Mouse (Mus musculus): ENCODE results near the gene Tspan11. TPM values are rescaled to one million over a fixed set of nuclear protein-coding genes. Genes with fewer than 3 reads are reported as not detected.

The Tspan11 gene
- total and polyA plus RNA-seq, 3 experiments: not detected

GRCm38 (mm10) chr6:127988944-127989494, 101.6 kb downstream of the Tspan11 start:
- Histone ChIP-seq H3K4me1 (ENCODE audit: control insufficient read depth in 1 of 2, insufficient read depth in 2 of 2) (no peaks in the 10 kb centered on the region), H3K9me3 (replicated peaks; ENCODE audit: low read length) (no peaks in the 10 kb centered on the region), H3K27me3 (replicated peaks) (peaks cover 98% of the 10 kb centered on the region), H3K4me3 (replicated peaks in 1 of 3; ENCODE audit: low read depth in 2 of 3, low read length in 2 of 3, poor library complexity in 1 of 3) (no peak overlapping the region), H3K79me2 (replicated peaks; ENCODE audit: control insufficient read depth, extremely low read depth, insufficient read depth, poor library complexity, severe bottlenecking) (no peaks in the 10 kb centered on the region), H3K4me2 (ENCODE audit: insufficient read depth, low read depth, poor library complexity, severe bottlenecking) (no peak overlapping the region), H3K27ac (ENCODE audit: insufficient read depth, low read depth) (no peak overlapping the region), H3K36me3 (replicated peaks in 1 of 2; ENCODE audit: control insufficient read depth in 1 of 2, insufficient read depth in 1 of 2, low read length in 1 of 2) (no peaks in the 10 kb centered on the region), H3K9ac (ENCODE audit: insufficient read depth, low read depth) (no peak overlapping the region)
- in situ Hi-C loops (cut with MboI; ENCODE audit: low pct_ligation_motif_present, low pct_unique_long_range_greater_than_20kb, low sequenced_read_pairs) (no loop called here), dilution Hi-C loops (cut with MboI; ENCODE audit: extremely low pct_ligation_motif_present, extremely low pct_unique_long_range_greater_than_20kb, low sequenced_read_pairs) (no loop called here)
- TF ChIP-seq EP300 (IDR thresholded peaks at IDR 0.05; ENCODE audit: low read length) (no peak), RCOR1 (conservative IDR thresholded peaks at IDR 0.05; ENCODE audit: low read depth, low read length) (no peak), JUN (IDR thresholded peaks at IDR 0.05; ENCODE audit: insufficient read depth, low read depth, low read length) (no peak), RAD21 (IDR thresholded peaks at IDR 0.05; ENCODE audit: low read depth, low read length) (no peak), NELFE (IDR thresholded peaks at IDR 0.05; ENCODE audit: low read depth, low read length) (no peak), CHD2 (IDR thresholded peaks at IDR 0.05; ENCODE audit: low read length) (no peak), E2F4 (IDR thresholded peaks at IDR 0.05; ENCODE audit: insufficient replicate concordance, low read depth, low read length) (no peak)
- DNase-seq (ENCODE audit: extremely low read depth): no peak

GRCm38 (mm10) chr6:127989624-127990212, 102.3 kb downstream of the Tspan11 start:
- H3K79me2 ChIP-seq (replicated peaks; ENCODE audit: control insufficient read depth, extremely low read depth, insufficient read depth, poor library complexity, severe bottlenecking): no peaks in the 10 kb centered on the region
- H3K4me2 ChIP-seq (ENCODE audit: insufficient read depth, low read depth, poor library complexity, severe bottlenecking): no peak overlapping the region
- no peaks in the 10 kb centered on the region for H3K4me1 ChIP-seq (ENCODE audit: control insufficient read depth in 1 of 2, insufficient read depth in 2 of 2)
- dilution Hi-C loops (cut with MboI; ENCODE audit: extremely low pct_ligation_motif_present, extremely low pct_unique_long_range_greater_than_20kb, low sequenced_read_pairs) (no loop called here), in situ Hi-C loops (cut with MboI; ENCODE audit: low pct_ligation_motif_present, low pct_unique_long_range_greater_than_20kb, low sequenced_read_pairs) (no loop called here)
- peaks cover 98% of the 10 kb centered on the region for H3K27me3 ChIP-seq (replicated peaks)
- no peak overlapping the region for H3K4me3 ChIP-seq (replicated peaks in 1 of 3; ENCODE audit: low read depth in 2 of 3, low read length in 2 of 3, poor library complexity in 1 of 3)
- TF ChIP-seq MAZ (IDR thresholded peaks at IDR 0.05; ENCODE audit: low read depth, low read length): no peak
- TF ChIP-seq ZC3H11A (IDR thresholded peaks at IDR 0.05; ENCODE audit: low read depth, low read length): no peak
- no peak for TF ChIP-seq USF1 (IDR thresholded peaks at IDR 0.05; ENCODE audit: low read depth, low read length)
- no peak for TF ChIP-seq CTCF (conservative IDR thresholded peaks at IDR 0.05 in 1 of 2, IDR thresholded peaks at IDR 0.05 in 1 of 2; ENCODE audit: low read depth in 2 of 2, low read length in 2 of 2)
- TF ChIP-seq MAX (IDR thresholded peaks at IDR 0.05; ENCODE audit: low read length): no peak
- TF ChIP-seq E2F4 (IDR thresholded peaks at IDR 0.05; ENCODE audit: insufficient replicate concordance, low read depth, low read length): no peak
- TF ChIP-seq UBTF (IDR thresholded peaks at IDR 0.05; ENCODE audit: low read depth, low read length): no peak
- TF ChIP-seq CHD2 (IDR thresholded peaks at IDR 0.05; ENCODE audit: low read length): no peak
- TF ChIP-seq ZMIZ1 (IDR thresholded peaks at IDR 0.05; ENCODE audit: low read depth, low read length): no peak
- TF ChIP-seq RAD21 (IDR thresholded peaks at IDR 0.05; ENCODE audit: low read depth, low read length): no peak
- no peak for TF ChIP-seq NELFE (IDR thresholded peaks at IDR 0.05; ENCODE audit: low read depth, low read length)
- H3K27ac ChIP-seq (ENCODE audit: insufficient read depth, low read depth): no peak overlapping the region
- no peaks in the 10 kb centered on the region for H3K36me3 ChIP-seq (replicated peaks in 1 of 2; ENCODE audit: control insufficient read depth in 1 of 2, insufficient read depth in 1 of 2, low read length in 1 of 2)
- no peak overlapping the region for H3K9ac ChIP-seq (ENCODE audit: insufficient read depth, low read depth)
- no peak for DNase-seq (ENCODE audit: extremely low read depth)
- no peaks in the 10 kb centered on the region for H3K9me3 ChIP-seq (replicated peaks; ENCODE audit: low read length)

All from CH12.LX (cell line).